Mouse (Mus musculus) stomach, postnatal 0 days (tissue): ENCODE data around the gene Mrpl2. TPM values are rescaled to one million over a fixed set of nuclear protein-coding genes. Genes with fewer than 3 reads are reported as not detected.

Experiments used
- ATAC-seq: fragments of 200-750 bp; cut with Nextera tagmentation; 2 replicates; pipeline ENCODE4 v1.8.0; 2017; ENCODE audit not compliant: low FRiP score, low TSS enrichment
- DNase-seq: peaks from one replicate; pipeline ENCODE4 v3.0.0-alpha.2; 2016; ENCODE audit warnings: low spot score
- H3K27ac ChIP-seq: fragments of 300-500 bp; sonication (generic); replicated peaks from 2 replicates; pipeline ENCODE4 v1.5.1; 2014; ENCODE audit warnings: mild to moderate bottlenecking, control low read depth
- H3K27me3 ChIP-seq: fragments of 300-500 bp; sonication (generic); 2 replicates; pipeline ENCODE4 v1.6.1; 2014; ENCODE audit warnings: low read length; ENCODE audit not compliant: control insufficient read depth, insufficient read depth
- H3K36me3 ChIP-seq: fragments of 300-500 bp; sonication (generic); 2 replicates; pipeline ENCODE4 v1.6.1; 2014; ENCODE audit warnings: low read length, mixed read lengths; ENCODE audit not compliant: control insufficient read depth, insufficient read depth
- H3K4me1 ChIP-seq: fragments of 300-500 bp; sonication (generic); replicated peaks from 2 replicates; pipeline ENCODE4 v1.6.1; 2014; ENCODE audit warnings: antibody characterized with exemption; ENCODE audit not compliant: control insufficient read depth, insufficient read depth
- H3K4me2 ChIP-seq: fragments of 300-500 bp; sonication (generic); replicated peaks from 2 replicates; pipeline ENCODE4 v1.6.1; 2014; ENCODE audit warnings: low read depth, mild to moderate bottlenecking, control low read depth, moderate library complexity
- H3K4me3 ChIP-seq: fragments of 300-500 bp; sonication (generic); 2 replicates; pipeline ENCODE4 v1.5.1; 2014; ENCODE audit warnings: low read depth, low read length, control low read depth
- H3K9ac ChIP-seq: fragments of 300-500 bp; sonication (generic); 2 replicates; pipeline ENCODE4 v1.6.1; 2014; ENCODE audit warnings: mild to moderate bottlenecking, low read length, control low read depth, mixed read lengths
- H3K9me3 ChIP-seq: fragments of 300-500 bp; sonication (generic); 2 replicates; pipeline ENCODE4 v1.6.1; 2016; ENCODE audit warnings: low read length; ENCODE audit not compliant: control insufficient read depth
- CTCF ChIP-seq: IDR thresholded peaks from 2 replicates; pipeline ENCODE4 v1.5.1; 2016; ENCODE audit warnings: antibody characterized with exemption, low read depth, mild to moderate bottlenecking, moderate library complexity
- EP300 ChIP-seq: optimal IDR thresholded peaks from 2 replicates; pipeline ENCODE3; 2016; ENCODE audit warnings: antibody characterized with exemption
- WGBS: fragments of 180-500 bp; shearing (Covaris S2); extraction: QIAGEN DNeasy Blood & Tissue Kit; methylation state at CpG from one replicate; pipeline ENCODE4 v1.1.7; 2014; 5-methylcytosine and 5-hydroxymethylcytosine counted together
- polyA plus RNA-seq: library from polyadenylated mRNA; unstranded; fragments of >200 nt; fragmentation: Nextera tagmentation; extraction: Ambion mirVana; gene quantifications from 2 replicates; pipeline ENCODE4 v1.2.1, GENCODE M21; 2015

Gene Mrpl2
- polyA plus RNA-seq, 1 experiment from 2014 or later, result 96.4 TPM

- Histone ChIP-seq H3K4me3 (peak within 1 kb of the TSS; percentile 75), H3K4me1 (peaks cover 3% of the 10 kb centered on the region), H3K27ac (peak within 1 kb of the TSS; percentile 96), H3K27me3 (no peaks in the 10 kb centered on the region), H3K9me3 (no peaks in the 10 kb centered on the region), H3K36me3 (peaks cover 12% of the 10 kb centered on the region), H3K4me2 (peak within 1 kb of the TSS; percentile 85), H3K9ac (peak within 1 kb of the TSS; percentile 86)
- under 1% methylated on average over 51 of the region's 58 CpGs for WGBS
- ATAC-seq (peak; percentile 89), DNase-seq (peak; percentile 93)
- no peak; the same call in 1 of the 2 replicates for TF ChIP-seq CTCF
- TF ChIP-seq EP300, result peak; percentile 77
Measured at GRCm38 (mm10) chr17:46650232-46651031, 4.4 kb downstream of the Mrpl2 start, which contains the start of gene Cul7. Cul7 (plus strand) TSS chr17:46650337.

DNA sequence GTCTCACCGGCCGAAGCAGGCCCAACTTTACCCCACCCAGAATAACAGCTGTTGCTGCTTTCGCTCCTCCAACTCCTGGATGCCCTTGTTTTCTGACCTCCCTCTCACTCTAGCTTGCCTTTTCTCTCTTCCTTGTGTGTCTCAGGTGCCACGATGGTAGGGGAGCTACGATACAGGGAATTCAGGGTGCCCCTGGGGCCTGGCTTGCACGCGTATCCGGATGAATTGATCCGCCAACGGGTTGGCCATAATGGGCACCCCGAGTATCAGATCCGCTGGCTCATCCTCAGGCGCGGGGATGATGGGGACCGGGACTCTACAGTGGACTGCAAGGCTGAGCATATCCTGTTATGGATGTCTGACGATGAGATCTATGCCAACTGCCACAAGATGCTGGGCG lies 5.3 kb downstream of the Mrpl2 start:
- TF ChIP-seq EP300 (no peak), CTCF (no peak)
- Histone ChIP-seq H3K9ac (peak overlapping the region; percentile 86), H3K27ac (peak overlapping the region; percentile 96), H3K36me3 (peaks cover 15% of the 10 kb centered on the region), H3K4me2 (peak overlapping the region; percentile 85), H3K9me3 (no peaks in the 10 kb centered on the region), H3K4me1 (peaks cover 3% of the 10 kb centered on the region), H3K27me3 (no peaks in the 10 kb centered on the region), H3K4me3 (peak overlapping the region; percentile 75)
- DNase-seq (no peak), ATAC-seq (no peak)
- WGBS, result 63% methylated on average over 17 of the region's 17 CpGs

- peak overlapping the region; percentile 86 for H3K9ac ChIP-seq
- DNase-seq (no peak), ATAC-seq (no peak)
- 61% methylated on average over 20 of the region's 20 CpGs for WGBS
- H3K4me1 ChIP-seq, result peaks cover 3% of the 10 kb centered on the region
- H3K4me3 ChIP-seq, result peak overlapping the region; percentile 75
- TF ChIP-seq CTCF (no peak), EP300 (no peak)
- H3K27ac ChIP-seq, result no peak overlapping the region
- no peaks in the 10 kb centered on the region for H3K9me3 ChIP-seq
- peak overlapping the region; percentile 85 for H3K4me2 ChIP-seq
- H3K27me3 ChIP-seq, result no peaks in the 10 kb centered on the region
- H3K36me3 ChIP-seq, result peaks cover 20% of the 10 kb centered on the region
Measured at GRCm38 (mm10) chr17:46651755-46652547, 5.9 kb downstream of the Mrpl2 start.

GRCm38 (mm10) chr17:46656054-46656453 lies 10.0 kb downstream of the Mrpl2 start:
- Histone ChIP-seq H3K27me3 (no peaks in the 10 kb centered on the region), H3K4me2 (no peak overlapping the region), H3K27ac (no peak overlapping the region), H3K4me3 (no peak overlapping the region), H3K9ac (no peak overlapping the region), H3K36me3 (peaks cover 46% of the 10 kb centered on the region), H3K4me1 (peaks cover 3% of the 10 kb centered on the region), H3K9me3 (no peaks in the 10 kb centered on the region)
- ATAC-seq (no peak), DNase-seq (no peak)
- no peak for TF ChIP-seq CTCF
- no peak for TF ChIP-seq EP300
- 74% methylated on average over 6 of the region's 6 CpGs for WGBS

DNA sequence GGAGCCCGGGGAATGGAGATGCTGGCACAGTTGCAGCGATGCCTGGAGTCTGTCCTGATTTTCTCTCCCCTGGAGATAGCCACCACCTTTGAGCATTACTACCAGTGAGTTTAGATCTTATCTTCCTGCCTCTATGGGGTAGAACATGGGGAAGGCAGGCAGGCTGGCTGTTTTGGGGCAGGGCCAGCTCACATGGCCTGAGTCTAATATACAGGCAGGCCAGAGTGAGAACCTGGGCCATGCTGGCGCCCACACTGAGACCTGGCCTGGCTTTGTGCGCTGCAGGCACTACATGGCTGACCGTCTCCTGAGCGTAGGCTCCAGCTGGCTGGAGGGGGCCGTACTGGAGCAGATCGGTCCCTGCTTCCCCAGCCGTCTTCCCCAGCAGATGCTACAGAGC lies 15.3 kb downstream of the Mrpl2 start:
- ATAC-seq, result no peak
- Histone ChIP-seq H3K4me2 (no peak overlapping the region), H3K9ac (no peak overlapping the region), H3K36me3 (peaks cover 53% of the 10 kb centered on the region), H3K4me1 (no peaks in the 10 kb centered on the region), H3K27ac (no peak overlapping the region), H3K4me3 (no peak overlapping the region), H3K27me3 (no peaks in the 10 kb centered on the region), H3K9me3 (no peaks in the 10 kb centered on the region)
- DNase-seq, result no peak
- WGBS, result 92% methylated on average over 9 of the region's 9 CpGs
- TF ChIP-seq EP300, result no peak
- TF ChIP-seq CTCF, result no peak
